Mouse (Mus musculus) cerebellum, postnatal 10 days (tissue): ENCODE measurements at regions not wholly inside any gene's neighbourhood (a gene's known extent, or its start where the extent isn't known, plus 50 kb on each side); places are given as distances from the start of the nearest gene placed in this dataset.

ENCODE experiments used
- DNase-seq, 2 experiments: peaks; one replicate each; pipeline ENCODE4 v3.0.0; 2021; ENCODE audit warnings: mixed read lengths in 2 of 2

DNA sequence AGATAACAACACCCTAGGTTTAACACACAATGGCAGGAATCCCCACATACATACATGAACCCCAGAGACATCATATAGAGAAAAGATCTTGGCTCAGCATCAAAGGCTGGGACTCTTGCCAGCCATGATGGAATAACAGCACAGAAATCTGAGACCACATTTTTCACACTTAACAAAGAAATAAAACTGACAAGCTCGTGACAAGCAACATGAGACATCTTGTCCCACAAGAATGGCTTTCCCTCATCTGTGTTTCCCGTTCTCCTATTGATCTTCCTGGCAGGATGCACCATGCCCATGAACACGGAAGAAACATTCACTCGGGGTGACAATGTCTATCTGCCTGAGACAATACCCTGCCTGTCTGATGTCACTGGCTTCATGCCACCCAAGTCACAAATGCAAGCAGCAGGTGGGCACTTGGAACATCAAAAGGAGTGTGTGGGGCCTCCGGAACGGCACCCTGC, 235.0 kb upstream of the Pabpc6 start:
- DNase-seq, result peak; percentile 42 to 60

DNA sequence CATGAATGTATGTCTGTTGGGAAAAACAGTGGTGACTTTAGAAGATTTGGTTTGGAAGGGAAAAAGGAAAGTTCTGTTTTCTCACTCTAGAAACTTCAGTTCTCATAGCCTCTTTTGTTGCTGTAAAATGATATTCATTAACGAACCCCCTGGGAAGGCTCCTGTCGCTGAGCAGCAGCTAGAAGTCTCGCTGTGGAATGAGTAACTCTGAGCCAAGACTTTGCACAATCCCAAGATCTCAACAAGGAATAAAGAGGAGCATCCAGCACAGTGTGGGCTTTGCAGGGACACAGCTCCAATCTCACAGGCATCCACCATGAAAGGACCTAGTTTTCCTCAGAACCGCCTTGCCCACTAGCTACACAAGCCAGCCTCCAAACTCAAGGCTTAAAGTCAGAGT, 233.8 kb upstream of the Pabpc6 start:
- no peak for DNase-seq

- no peak for DNase-seq
Observed at GRCm38 (mm10) chr17:9896964-9897363, 227.4 kb upstream of the Pabpc6 start.

DNA sequence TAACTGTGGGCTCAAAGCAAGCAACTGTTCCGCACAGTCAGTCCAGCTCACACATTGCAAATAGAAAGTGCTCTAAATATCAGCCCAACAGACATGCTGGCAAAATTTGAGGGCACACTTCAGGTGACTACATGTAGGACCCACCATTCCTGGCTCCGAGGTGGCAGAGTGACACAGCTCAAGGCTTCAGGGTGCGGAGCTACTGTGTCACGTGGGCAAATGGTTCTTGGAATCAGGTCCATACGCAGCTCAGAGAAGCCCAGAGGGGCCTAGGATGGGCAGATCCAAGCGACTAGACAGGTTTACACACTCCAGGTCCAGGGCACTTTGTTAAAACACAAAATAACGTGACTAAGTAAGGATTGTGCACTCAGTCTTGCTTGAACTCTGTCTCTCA, 226.2 kb upstream of the Pabpc6 start:
- no peak for DNase-seq

DNA sequence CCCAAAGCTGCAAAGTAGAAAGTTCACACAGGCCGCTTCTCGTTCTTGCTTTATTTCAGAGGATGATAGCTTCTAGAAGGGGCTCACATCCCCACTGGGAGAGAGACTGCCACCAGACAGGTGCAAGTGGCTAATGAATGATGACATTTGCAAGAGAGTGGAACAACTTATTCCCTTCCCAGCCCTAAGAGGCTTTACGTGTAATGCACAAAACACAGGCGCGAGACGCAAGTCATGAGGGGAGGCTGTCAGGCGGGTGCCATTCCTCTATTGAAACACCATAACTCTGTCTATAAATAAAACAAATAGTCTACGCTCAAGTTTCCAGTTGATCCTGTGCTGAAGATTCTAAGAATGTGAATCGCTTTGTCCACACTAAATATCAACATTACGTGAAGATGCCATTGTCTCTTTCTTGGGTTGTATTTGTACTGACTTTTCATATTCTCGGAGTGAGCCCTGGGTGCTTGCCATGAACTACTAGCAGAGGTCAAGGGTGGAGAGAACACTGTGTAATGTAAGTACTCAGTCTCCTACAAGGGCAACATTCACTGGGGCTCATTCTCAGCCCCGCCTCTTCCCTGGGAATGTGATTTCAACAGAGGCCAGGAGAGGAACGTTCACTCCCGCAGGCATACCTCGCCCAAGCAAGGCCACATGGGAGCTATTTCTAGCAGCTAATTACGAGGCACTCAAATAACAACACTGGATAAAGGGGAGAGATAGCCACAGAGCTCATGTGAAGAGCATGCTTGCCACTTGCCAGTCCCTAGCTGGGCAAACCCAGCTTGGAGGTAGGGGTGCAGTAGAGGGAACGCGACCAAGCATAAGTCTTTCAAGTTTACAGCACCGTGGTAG, 225.5 kb upstream of the Pabpc6 start:
- no peak for DNase-seq

- peak; percentile 62 to 68 for DNase-seq
Observed at GRCm38 (mm10) chr17:9893966-9894365, 224.4 kb upstream of the Pabpc6 start.

GRCm38 (mm10) chr17:9892776-9893175, 223.3 kb upstream of the Pabpc6 start:
- DNase-seq, result no peak

- DNase-seq, result no peak
Observed at GRCm38 (mm10) chr17:9892141-9892540, 222.6 kb upstream of the Pabpc6 start.

GRCm38 (mm10) chr17:9888494-9888893, 219.0 kb upstream of the Pabpc6 start:
- no peak for DNase-seq

- DNase-seq, result no peak
Observed at GRCm38 (mm10) chr17:9885110-9885509, 215.6 kb upstream of the Pabpc6 start.

DNA sequence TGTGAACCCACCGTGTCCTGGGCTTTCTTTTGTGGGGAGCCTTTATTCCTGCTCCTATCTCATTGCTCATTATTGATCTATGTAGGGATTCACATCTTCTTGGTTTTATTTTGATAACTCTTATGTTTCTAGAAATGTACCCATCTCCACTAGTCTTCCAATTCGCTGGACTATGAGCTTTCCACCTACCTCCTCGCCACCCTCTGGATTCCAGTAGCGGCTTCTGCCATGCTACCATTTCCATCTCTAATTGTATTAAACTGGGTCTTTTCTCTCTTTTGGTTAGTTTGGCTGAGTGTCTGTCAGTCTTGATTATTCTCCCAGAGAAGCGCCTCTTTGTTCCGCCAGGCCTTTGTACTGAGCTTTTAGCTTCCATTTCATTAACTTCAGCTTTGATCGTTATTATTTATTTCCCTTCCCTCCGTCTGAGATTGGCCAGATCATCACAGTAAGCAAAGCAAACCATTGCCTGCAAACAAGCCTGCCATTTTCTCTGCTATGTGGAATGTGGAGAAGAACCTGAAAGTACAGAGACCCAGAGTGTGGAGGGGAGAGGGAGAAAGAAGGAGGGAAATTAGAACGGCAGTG, 213.2 kb upstream of the Pabpc6 start:
- DNase-seq, result no peak

DNA sequence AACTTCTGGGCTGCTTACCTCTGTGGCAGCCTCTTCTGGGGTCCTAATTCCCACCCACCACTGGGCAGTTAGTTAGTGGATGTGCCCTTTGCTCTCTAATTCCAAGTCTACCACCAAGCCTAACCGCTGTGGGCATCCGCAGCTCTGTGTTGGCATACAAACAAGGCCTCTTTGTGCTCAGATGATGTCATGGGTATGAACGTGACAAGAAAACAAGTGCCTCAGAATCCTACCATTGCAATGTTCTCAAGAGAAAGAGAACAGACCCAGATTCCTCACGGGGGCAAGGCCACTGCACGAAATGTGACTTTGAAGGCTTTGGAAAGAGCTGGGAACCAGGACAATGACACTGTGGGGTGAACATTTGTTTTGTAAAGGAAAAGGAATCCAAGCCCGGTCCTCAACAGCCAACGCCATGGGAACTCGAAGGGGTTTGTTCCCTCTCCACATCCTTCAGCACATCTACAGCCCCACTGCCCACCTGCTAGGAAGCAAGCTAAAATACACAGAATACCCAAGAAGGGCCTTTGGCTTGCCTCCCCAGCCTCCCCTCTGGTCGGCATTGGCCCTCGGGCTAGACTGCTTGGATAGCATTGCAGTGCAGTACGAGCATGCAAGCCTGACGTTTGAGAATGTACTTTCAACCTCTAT, 210.2 kb upstream of the Pabpc6 start:
- DNase-seq, result peak; percentile 27 to 33

- DNase-seq, result no peak
Observed at GRCm38 (mm10) chr17:9873695-9874094, 204.2 kb upstream of the Pabpc6 start.

GRCm38 (mm10) chr17:9870237-9870636, 200.7 kb upstream of the Pabpc6 start:
- no peak for DNase-seq

- no peak for DNase-seq
Observed at GRCm38 (mm10) chr17:9868747-9869281, 199.3 kb upstream of the Pabpc6 start.

GRCm38 (mm10) chr17:9864254-9864653, 194.7 kb upstream of the Pabpc6 start:
- DNase-seq, result no peak

DNA sequence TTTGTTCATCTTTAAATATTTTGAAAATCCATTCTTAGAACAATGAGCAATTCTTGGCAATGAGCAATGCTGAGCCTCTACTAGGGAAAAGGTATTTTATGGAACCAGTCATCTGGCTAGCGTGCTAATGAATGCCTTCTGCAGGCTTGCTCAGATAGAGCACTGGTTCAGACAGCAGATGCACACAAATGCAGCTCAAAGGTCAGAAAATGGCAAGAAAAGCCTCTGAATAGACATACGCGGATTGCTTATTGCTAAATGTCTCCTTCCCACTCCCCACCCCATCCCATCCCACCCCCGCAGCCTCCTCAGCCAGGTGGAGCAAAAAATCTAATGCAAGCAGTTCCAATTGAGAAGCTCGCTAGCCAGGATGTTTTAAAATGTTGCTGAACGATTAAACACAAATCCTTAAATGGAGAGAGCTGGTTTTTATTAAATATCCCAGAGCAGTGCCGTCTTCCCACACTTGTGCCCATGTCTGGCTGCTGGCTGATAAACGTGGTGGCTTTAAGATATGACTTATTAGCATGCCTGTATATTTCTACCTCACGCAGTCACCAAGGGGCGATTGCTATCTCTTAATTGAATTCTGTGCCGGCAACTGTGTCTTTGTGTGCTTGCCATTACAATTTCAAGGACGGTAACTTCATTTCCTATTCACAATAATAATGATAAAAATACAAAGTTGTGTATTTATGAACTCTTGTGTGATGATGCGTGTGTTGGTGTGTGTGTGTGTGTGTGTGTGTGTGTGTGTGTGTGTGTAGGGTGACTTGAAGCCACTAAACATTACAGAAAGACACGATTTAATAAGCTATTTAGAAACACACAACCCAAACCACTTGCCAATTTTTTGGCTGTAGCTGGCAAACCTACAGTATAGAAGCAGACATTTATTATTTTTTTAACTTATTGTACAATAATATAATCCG, 192.7 kb upstream of the Pabpc6 start:
- DNase-seq, result no peak

- no peak for DNase-seq
Observed at GRCm38 (mm10) chr17:9861346-9861745, 191.8 kb upstream of the Pabpc6 start.

DNA sequence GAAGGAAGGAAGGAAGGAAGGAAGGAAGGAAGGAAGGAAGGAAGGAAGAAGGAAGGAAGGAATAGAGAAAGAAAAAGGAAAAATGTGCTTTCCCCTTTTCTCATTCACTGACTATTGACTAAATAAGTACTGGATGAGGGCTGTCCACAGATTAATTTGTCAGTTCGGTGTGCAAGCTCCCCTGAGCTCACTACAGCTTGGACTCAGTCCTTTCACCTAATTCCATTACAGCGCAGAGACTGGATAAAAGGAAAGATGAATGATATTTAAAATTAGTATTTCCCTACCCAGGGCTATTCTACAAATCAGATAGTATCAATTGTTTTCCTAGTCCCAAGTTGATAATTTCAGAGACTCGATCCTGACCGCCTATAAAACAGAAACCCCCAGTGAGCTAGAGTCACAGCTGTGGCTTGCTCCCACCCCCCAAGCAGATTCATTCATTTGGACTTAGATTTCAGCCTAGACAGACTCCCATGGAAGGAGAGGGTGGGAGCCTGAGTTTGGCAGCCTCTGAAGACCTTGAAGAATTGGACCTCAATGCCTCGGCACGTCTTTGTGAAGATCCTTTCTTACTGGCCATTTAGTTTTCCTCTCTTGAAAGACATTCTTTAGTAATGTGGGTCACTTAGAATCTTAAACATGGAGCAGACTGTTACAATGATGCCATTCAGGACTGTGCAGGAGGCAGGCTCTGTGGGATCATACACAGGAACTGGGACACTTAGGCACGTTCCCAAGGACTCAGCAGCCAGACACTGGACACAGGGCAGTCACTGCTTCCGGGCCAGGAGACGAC, 179.2 kb upstream of the Pabpc6 start:
- DNase-seq, result peak; percentile 27 to 55

- peak; percentile 27 to 34 for DNase-seq
Observed at GRCm38 (mm10) chr17:9845451-9846075, 176.0 kb upstream of the Pabpc6 start.

- no peak for DNase-seq
Observed at GRCm38 (mm10) chr17:9841103-9841502, 171.6 kb upstream of the Pabpc6 start.
